Mouse (Mus musculus): ENCODE results near the gene Nrp1. TPM values are rescaled to one million over a fixed set of nuclear protein-coding genes. Genes with fewer than 3 reads are reported as not detected.

Gene Nrp1
- polyA plus RNA-seq, 1 experiment = 117 TPM

DNA sequence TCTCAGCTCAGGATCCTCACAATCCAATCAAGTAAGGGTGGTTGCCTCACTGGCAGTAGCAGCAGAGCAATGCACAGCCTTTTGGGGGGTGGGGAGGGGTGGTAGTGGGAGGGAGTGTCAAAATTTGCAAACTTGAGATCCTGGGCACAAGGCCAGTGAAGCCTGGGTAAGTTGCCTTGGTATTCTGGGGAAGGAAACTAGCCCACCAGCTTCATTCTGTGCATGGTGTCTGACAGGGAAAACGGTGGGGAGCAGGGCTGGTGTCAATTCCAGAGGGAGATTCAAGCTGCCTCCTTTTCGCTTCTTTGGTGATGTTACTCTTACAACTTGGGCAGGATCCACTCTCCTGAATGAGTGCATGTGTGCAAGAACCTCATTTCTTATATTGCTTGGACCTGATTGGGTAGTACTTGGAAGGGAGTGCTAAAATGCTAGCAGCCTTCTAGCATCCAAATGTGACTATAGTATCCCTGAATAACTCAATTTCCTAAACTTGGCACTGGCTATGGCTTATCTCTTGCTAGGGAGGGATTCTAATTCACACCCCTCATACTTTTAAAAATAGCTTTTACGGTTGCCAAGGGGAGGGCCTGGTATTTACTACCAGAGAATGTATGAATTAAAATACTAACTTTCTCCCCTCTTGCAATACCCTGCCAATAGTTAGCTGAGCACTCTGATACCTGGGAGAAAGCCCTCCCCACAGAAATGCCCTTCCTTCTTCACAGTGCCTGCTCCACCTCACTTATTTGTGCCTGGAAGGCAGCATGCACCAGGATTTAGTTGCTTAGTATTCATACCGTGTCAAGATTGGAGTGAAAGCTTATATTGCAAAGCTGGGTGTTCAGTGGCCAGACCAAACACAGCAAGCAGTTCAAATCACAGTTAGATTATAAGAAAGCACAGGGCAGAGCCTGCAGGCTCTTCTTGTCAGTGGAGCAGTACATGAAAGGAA is 57.6 kb downstream of the Nrp1 start:
- H3K4me1 ChIP-seq (ENCODE audit: control insufficient read depth, insufficient read depth, low read length) = peaks cover 15% of the 10 kb centered on the region
- H3K27ac ChIP-seq (ENCODE audit: insufficient read depth, low read depth, low read length) = no peak overlapping the region
- no peak overlapping the region for H3K4me3 ChIP-seq (ENCODE audit: insufficient read depth, low read length)
- no peak for TF ChIP-seq POLR2A (IDR thresholded peaks at IDR 0.05; ENCODE audit: borderline replicate concordance, low read depth, low read length)
- no peak for TF ChIP-seq CTCF (IDR thresholded peaks at IDR 0.05; ENCODE audit: low read depth, low read length)

- TF ChIP-seq CTCF (IDR thresholded peaks at IDR 0.05; ENCODE audit: low read depth, low read length) (no peak), POLR2A (IDR thresholded peaks at IDR 0.05; ENCODE audit: borderline replicate concordance, low read depth, low read length) (no peak)
- Histone ChIP-seq H3K4me3 (ENCODE audit: insufficient read depth, low read length) (no peak overlapping the region), H3K27ac (ENCODE audit: insufficient read depth, low read depth, low read length) (no peak overlapping the region), H3K4me1 (ENCODE audit: control insufficient read depth, insufficient read depth, low read length) (peaks cover 15% of the 10 kb centered on the region)
Observed at GRCm38 (mm10) chr8:128416896-128417295, 58.5 kb downstream of the Nrp1 start.

DNA sequence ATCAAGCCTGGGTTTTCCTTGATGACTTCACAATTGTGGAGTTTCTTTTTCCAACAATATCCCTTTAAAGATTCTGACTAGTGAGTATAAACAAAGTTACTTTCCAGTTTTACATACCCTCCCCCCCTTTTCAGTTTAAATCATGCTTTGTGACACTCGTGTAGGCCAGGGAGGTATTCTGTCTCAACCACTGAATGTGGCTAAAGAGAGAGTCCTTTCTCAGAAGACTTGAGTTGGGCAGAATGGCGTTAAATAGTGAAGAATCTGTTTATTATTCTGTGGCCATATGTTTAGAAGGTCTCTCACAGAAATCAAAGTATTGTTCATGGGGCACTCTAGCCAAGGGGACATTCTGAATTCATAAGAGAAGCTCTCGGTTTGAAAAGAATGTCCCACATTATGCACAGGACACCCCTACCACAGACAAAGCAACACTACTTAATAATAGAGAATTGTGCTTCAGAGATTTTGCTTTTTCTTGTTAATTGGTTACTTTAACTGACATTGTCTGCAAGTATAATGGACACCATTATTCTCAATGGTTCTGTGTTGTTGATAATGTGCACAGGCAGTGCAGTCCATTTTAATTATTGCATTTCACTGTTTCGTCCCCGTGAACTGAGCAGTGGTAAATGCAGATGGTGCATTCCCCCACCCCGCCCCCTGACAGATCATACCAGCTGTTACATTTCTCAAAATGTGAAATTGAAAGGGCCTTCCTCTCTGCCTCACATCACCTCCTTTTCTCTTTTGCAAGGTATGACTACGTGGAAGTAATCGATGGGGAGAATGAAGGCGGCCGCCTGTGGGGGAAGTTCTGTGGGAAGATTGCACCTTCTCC is 59.8 kb downstream of the Nrp1 start:
- Histone ChIP-seq H3K4me3 (ENCODE audit: insufficient read depth, low read length) (no peak overlapping the region), H3K27ac (ENCODE audit: insufficient read depth, low read depth, low read length) (no peak overlapping the region), H3K4me1 (ENCODE audit: control insufficient read depth, insufficient read depth, low read length) (peaks cover 15% of the 10 kb centered on the region)
- TF ChIP-seq POLR2A (IDR thresholded peaks at IDR 0.05; ENCODE audit: borderline replicate concordance, low read depth, low read length) (no peak), CTCF (IDR thresholded peaks at IDR 0.05; ENCODE audit: low read depth, low read length) (no peak)

DNA sequence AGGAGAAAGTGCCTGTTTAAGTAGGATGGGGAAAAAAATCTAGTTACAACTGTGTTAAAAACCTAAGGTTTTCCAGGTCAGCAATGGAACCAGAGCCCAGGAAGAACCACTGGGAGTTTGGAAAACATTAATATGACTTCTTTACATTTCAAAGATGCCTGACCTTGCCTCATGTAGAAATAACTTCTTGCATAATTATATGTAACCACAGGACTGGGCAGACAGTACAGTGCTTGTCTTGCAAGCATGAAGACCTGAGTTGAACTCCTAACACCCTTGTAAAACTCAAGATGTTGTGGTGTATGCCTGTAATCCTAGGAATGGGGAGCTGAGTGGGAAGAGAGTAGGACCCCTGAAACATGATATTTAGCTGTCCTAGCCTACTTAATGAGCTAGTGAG is 61.6 kb downstream of the Nrp1 start:
- H3K4me1 ChIP-seq (ENCODE audit: control insufficient read depth, insufficient read depth, low read length) = peaks cover 13% of the 10 kb centered on the region
- no peak overlapping the region for H3K4me3 ChIP-seq (ENCODE audit: insufficient read depth, low read length)
- TF ChIP-seq CTCF (IDR thresholded peaks at IDR 0.05; ENCODE audit: low read depth, low read length) (no peak), POLR2A (IDR thresholded peaks at IDR 0.05; ENCODE audit: borderline replicate concordance, low read depth, low read length) (no peak)
- H3K27ac ChIP-seq (ENCODE audit: insufficient read depth, low read depth, low read length) = no peak overlapping the region

DNA sequence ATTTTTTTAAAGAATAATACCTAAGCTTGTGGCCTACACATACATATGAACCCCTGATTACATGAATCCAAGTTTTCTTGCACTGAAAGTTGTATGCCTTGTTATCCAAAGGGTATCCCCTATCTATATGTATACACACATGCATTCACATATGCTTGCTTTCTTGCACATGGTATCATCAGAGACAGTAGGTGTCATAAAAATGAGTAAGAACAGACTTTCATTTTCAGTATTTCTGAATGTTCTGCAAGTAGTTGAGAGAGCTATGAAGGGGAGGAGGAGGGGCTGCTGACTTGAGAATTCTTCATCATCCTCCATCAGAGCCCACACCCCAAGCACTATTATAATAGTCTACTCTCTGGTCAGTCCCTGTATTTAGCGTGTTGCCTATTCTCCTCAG is 62.0 kb downstream of the Nrp1 start:
- Histone ChIP-seq H3K4me1 (ENCODE audit: control insufficient read depth, insufficient read depth, low read length) (peaks cover 13% of the 10 kb centered on the region), H3K27ac (ENCODE audit: insufficient read depth, low read depth, low read length) (no peak overlapping the region), H3K4me3 (ENCODE audit: insufficient read depth, low read length) (no peak overlapping the region)
- TF ChIP-seq CTCF (IDR thresholded peaks at IDR 0.05; ENCODE audit: low read depth, low read length) = no peak
- no peak for TF ChIP-seq POLR2A (IDR thresholded peaks at IDR 0.05; ENCODE audit: borderline replicate concordance, low read depth, low read length)

GRCm38 (mm10) chr8:128423813-128424212 is 65.4 kb downstream of the Nrp1 start:
- H3K27ac ChIP-seq (ENCODE audit: insufficient read depth, low read depth, low read length) = no peak overlapping the region
- peaks cover 9% of the 10 kb centered on the region for H3K4me1 ChIP-seq (ENCODE audit: control insufficient read depth, insufficient read depth, low read length)
- TF ChIP-seq CTCF (IDR thresholded peaks at IDR 0.05; ENCODE audit: low read depth, low read length) (no peak), POLR2A (IDR thresholded peaks at IDR 0.05; ENCODE audit: borderline replicate concordance, low read depth, low read length) (no peak)
- no peak overlapping the region for H3K4me3 ChIP-seq (ENCODE audit: insufficient read depth, low read length)

- Histone ChIP-seq H3K4me3 (ENCODE audit: insufficient read depth, low read length) (no peak overlapping the region), H3K27ac (ENCODE audit: insufficient read depth, low read depth, low read length) (no peak overlapping the region), H3K4me1 (ENCODE audit: control insufficient read depth, insufficient read depth, low read length) (peaks cover 5% of the 10 kb centered on the region)
- no peak for TF ChIP-seq CTCF (IDR thresholded peaks at IDR 0.05; ENCODE audit: low read depth, low read length)
- no peak for TF ChIP-seq POLR2A (IDR thresholded peaks at IDR 0.05; ENCODE audit: borderline replicate concordance, low read depth, low read length)
Observed at GRCm38 (mm10) chr8:128424626-128425333, 66.4 kb downstream of the Nrp1 start.

- H3K4me3 ChIP-seq (ENCODE audit: insufficient read depth, low read length) = no peak overlapping the region
- TF ChIP-seq POLR2A (IDR thresholded peaks at IDR 0.05; ENCODE audit: borderline replicate concordance, low read depth, low read length) = no peak
- TF ChIP-seq CTCF (IDR thresholded peaks at IDR 0.05; ENCODE audit: low read depth, low read length) = no peak
- H3K4me1 ChIP-seq (ENCODE audit: control insufficient read depth, insufficient read depth, low read length) = peaks cover 5% of the 10 kb centered on the region; the same call in 1 of the 2 replicates
- H3K27ac ChIP-seq (ENCODE audit: insufficient read depth, low read depth, low read length) = no peak overlapping the region
Observed at GRCm38 (mm10) chr8:128427071-128427470, 68.7 kb downstream of the Nrp1 start.

GRCm38 (mm10) chr8:128428971-128429370 is 70.6 kb downstream of the Nrp1 start:
- Histone ChIP-seq H3K4me1 (ENCODE audit: control insufficient read depth, insufficient read depth, low read length) (peaks cover 6% of the 10 kb centered on the region), H3K4me3 (ENCODE audit: insufficient read depth, low read length) (no peak overlapping the region), H3K27ac (ENCODE audit: insufficient read depth, low read depth, low read length) (no peak overlapping the region)
- TF ChIP-seq CTCF (IDR thresholded peaks at IDR 0.05; ENCODE audit: low read depth, low read length) (no peak), POLR2A (IDR thresholded peaks at IDR 0.05; ENCODE audit: borderline replicate concordance, low read depth, low read length) (no peak)
